Mouse (Mus musculus): ENCODE data around the gene Atg101.

- TF ChIP-seq POLR2A (IDR thresholded peaks at IDR 0.05; ENCODE audit: extremely low read depth, insufficient read depth, low read length) (no peak), CTCF (IDR thresholded peaks at IDR 0.05; ENCODE audit: low read depth, low read length) (no peak)
Measured at GRCm38 (mm10) chr15:101322106-101322505, 38.0 kb downstream of the Atg101 start.

All from liver, adult 2 months (tissue).